Mouse (Mus musculus) gastrocnemius, adult 8-10 months (tissue): ENCODE data around the gene Smyd2. TPM values are rescaled to one million over a fixed set of nuclear protein-coding genes. Genes with fewer than 3 reads are reported as not detected.

ENCODE experiments used
- DNase-seq, 2 experiments: peaks; one replicate each; pipeline ENCODE4 v3.0.0; 2022; ENCODE audit warnings: low spot score in 2 of 2
- total RNA-seq, 4 experiments: library from RNA; stranded (reverse); gene quantifications; 2 replicates each; pipeline ENCODE4 v1.2.4; 2022

Smyd2 gene
- total RNA-seq, 4 experiments from 2014 or later, result 322 to 345 (median 328) TPM

DNA sequence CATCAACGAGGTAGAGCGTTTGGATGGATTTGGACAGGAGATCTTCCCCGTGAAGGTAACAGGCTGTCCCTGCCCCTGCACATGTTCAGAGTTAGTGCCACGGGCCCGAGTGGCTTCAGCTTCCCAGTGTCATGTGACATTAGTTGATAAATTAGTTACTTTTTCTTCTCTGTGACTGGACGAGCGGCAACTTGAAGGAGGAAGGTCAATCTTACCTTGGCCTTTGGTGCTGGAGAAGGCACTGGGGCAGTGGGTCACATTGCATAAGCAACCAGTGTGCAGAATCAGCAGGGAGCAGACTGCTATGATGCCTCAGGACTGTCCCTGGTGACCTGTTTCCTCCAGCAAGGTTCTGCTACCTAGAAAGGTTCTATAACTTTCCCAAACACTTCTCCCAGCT lies 88.8 kb downstream of the Smyd2 start:
- DNase-seq, result no peak

- no peak for DNase-seq
Measured at GRCm38 (mm10) chr1:189830797-189831232, 91.3 kb downstream of the Smyd2 start.

Other genes starting within 250 kb of the Smyd2 start
- under 1 TPM in 3 of 4 experiments, not detected in 1; 0.02 to 0.36 (median 0.11) TPM for gene Cenpf, start 234.3 kb downstream of the Smyd2 start, total RNA-seq
- gene Ptpn14, start 194.1 kb downstream of the Smyd2 start, total RNA-seq, result 10 to 100 TPM; 11.1 to 14.7 (median 13.3) TPM
- gene Prox1, start 248.4 kb upstream of the Smyd2 start, total RNA-seq, result 1 to 10 TPM; 1.8 to 2.3 (median 2.1) TPM